25 mouse cellular contexts compared by ENCODE assay signal in genomic region chr2:69479859-69480258, GRCm38 (mm10).
"Had no signal": no experiment of that assay in that cellular context is flagged by ENCODE, and none has a peak within 500 bp of the region (broad histone marks: within the 10 kb centered on the region; RNA-seq: fewer than 3 reads in every experiment).

No protein-coding gene starts in this region.

- H3K9ac ChIP-seq: heart, embryonic 13.5 days; heart, embryonic 15.5 days; hindbrain, embryonic 13.5 days; hindbrain, embryonic 15.5 days; kidney, embryonic 15.5 days; limb, embryonic 13.5 days; limb, embryonic 15.5 days; liver, embryonic 12.5 days had no signal

- H3K4me3 ChIP-seq: heart, embryonic 13.5 days; heart, embryonic 15.5 days; hindbrain, embryonic 13.5 days; hindbrain, embryonic 15.5 days; kidney, embryonic 15.5 days; limb, embryonic 13.5 days; limb, embryonic 15.5 days; liver, embryonic 12.5 days had no signal

- H3K4me1 ChIP-seq: heart, embryonic 15.5 days; hindbrain, embryonic 13.5 days; hindbrain, embryonic 15.5 days; kidney, embryonic 15.5 days; limb, embryonic 13.5 days; limb, embryonic 15.5 days; liver, embryonic 12.5 days had no signal

- H3K27me3 ChIP-seq: heart, embryonic 15.5 days; hindbrain, embryonic 13.5 days; hindbrain, embryonic 15.5 days; kidney, embryonic 15.5 days; limb, embryonic 13.5 days; limb, embryonic 15.5 days; liver, embryonic 12.5 days had no signal

- ATAC-seq: hindbrain, postnatal 0 days; intestine, embryonic 16.5 days; liver, embryonic 12.5 days had no signal

- H3K4me2 ChIP-seq: heart, embryonic 11.5 days; heart, embryonic 13.5 days; heart, embryonic 15.5 days; hindbrain, embryonic 13.5 days; hindbrain, embryonic 15.5 days; kidney, embryonic 15.5 days; limb, embryonic 13.5 days; limb, embryonic 15.5 days; liver, embryonic 12.5 days had no signal

- H3K36me3 ChIP-seq: heart, embryonic 13.5 days; heart, embryonic 15.5 days; hindbrain, embryonic 13.5 days; hindbrain, embryonic 15.5 days; limb, embryonic 13.5 days; limb, embryonic 15.5 days; liver, embryonic 12.5 days had no signal

- H3K9me3 ChIP-seq: heart, embryonic 13.5 days; heart, embryonic 15.5 days; hindbrain, embryonic 13.5 days; hindbrain, embryonic 15.5 days; kidney, embryonic 15.5 days; limb, embryonic 13.5 days; limb, embryonic 15.5 days; liver, embryonic 12.5 days had no signal

- DNase-seq: gastrocnemius, postnatal 14 days; gastrocnemius, postnatal 36 days; heart, adult 18-20 months; heart, postnatal 14 days; heart, postnatal 36 days; kidney, adult 11 months; kidney, adult 2 months; kidney, adult 9 months; kidney, postnatal 14 days; kidney, postnatal 36 days; layer of hippocampus, adult 9-11 months; layer of hippocampus, postnatal 36 days; left cerebral cortex, postnatal 4 days had no signal

- H3K27ac ChIP-seq: heart, embryonic 13.5 days; heart, embryonic 15.5 days; hindbrain, embryonic 13.5 days; hindbrain, embryonic 15.5 days; hindbrain, postnatal 0 days; kidney, embryonic 15.5 days; kidney, postnatal 0 days; limb, embryonic 13.5 days; limb, embryonic 15.5 days; liver, embryonic 12.5 days had no signal
